Mouse (Mus musculus) gastrocnemius, postnatal 4 days (tissue): ENCODE results near the gene Rab11fip5. TPM values are rescaled to one million over a fixed set of nuclear protein-coding genes. Genes with fewer than 3 reads are reported as not detected.
A peak's percentile ranks its signal among the peaks of the same experiment; 100 is the strongest.

ENCODE experiments used
- DNase-seq, 2 experiments: peaks; one replicate each; pipeline ENCODE4 v3.0.0; 2021 to 2022; ENCODE audit warnings: low spot score in 2 of 2, mixed read lengths in 2 of 2
- total RNA-seq, 2 experiments: library from RNA; stranded (reverse); gene quantifications; 2 replicates each; pipeline ENCODE4 v1.2.3; 2021

The Rab11fip5 gene
- total RNA-seq, 2 experiments from 2014 or later = 49.3 to 50.8 TPM

- no peak for DNase-seq
Observed at GRCm38 (mm10) chr6:85350157-85350556, 24.3 kb downstream of the Rab11fip5 start.

- DNase-seq = no peak
Observed at GRCm38 (mm10) chr6:85349246-85349645, 25.2 kb downstream of the Rab11fip5 start.

- DNase-seq = no peak
Observed at GRCm38 (mm10) chr6:85348133-85348532, 26.3 kb downstream of the Rab11fip5 start.

DNA sequence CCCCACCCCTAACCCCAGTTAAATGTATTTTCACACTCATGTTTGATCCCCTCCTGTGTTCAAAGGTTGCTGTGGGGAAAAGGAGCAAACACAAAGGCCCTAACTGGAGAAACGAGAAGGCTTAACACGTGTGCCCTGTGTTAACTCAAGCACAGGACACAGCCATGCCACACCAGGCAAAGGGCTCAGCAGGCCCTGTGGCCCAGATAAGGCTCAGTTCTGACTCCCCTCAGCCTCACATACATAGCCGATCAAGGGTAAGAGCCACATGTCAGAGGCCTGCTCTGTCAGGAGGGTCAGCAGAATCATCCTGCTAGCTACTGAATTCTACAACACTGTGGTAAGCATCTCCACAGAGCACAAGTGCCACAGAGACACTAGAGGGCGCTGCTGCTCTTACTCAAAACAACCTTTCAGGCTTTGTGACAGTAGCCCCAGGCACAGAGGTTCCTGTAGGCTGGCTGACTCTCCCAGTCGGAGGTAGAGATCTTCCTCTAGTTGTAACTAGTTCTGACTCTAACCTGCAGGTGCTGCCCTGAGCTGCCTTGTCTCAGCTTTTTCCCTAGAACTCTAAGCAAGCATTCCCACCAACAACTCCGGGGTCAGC lies 28.3 kb downstream of the Rab11fip5 start:
- peak; percentile 74 to 83 for DNase-seq

GRCm38 (mm10) chr6:85344929-85345328 lies 29.5 kb downstream of the Rab11fip5 start:
- DNase-seq = no peak

GRCm38 (mm10) chr6:85343027-85343426 lies 31.4 kb downstream of the Rab11fip5 start:
- no peak for DNase-seq

DNA sequence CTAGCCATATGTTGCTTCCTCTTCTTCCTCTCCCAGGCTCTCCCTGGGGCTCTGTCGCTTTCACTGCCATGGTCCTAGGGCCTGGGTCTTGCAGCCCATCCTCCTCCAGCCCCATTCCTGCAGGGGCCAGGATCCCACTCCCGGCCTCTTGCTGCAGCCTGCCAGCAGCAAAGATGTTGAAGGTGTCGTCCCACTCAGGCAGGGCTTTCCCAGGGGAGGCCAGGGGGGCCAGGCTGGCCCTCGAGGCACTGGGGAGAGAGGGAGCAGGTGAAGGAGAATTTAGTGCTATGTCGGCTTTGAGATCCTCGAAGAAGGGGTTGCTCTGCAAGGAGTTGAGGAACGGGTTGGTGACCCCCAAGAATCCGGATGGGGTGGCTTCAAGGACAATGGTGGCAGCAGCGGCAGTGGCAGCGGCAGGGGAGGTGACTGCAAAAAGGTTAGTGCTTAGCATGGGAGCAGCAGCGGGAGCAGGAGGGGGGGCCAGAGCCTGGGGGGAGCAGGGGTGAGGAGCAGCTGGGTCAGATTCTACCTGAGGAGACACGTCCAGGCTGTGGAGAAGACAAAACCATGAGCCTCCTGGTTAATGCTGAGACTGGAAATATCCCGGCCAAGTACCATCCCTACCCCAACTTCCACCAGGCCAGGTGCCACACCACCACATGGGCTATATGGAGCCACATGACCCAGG lies 32.5 kb downstream of the Rab11fip5 start:
- DNase-seq = no peak

GRCm38 (mm10) chr6:85340184-85340583 lies 34.2 kb downstream of the Rab11fip5 start:
- no peak for DNase-seq

DNA sequence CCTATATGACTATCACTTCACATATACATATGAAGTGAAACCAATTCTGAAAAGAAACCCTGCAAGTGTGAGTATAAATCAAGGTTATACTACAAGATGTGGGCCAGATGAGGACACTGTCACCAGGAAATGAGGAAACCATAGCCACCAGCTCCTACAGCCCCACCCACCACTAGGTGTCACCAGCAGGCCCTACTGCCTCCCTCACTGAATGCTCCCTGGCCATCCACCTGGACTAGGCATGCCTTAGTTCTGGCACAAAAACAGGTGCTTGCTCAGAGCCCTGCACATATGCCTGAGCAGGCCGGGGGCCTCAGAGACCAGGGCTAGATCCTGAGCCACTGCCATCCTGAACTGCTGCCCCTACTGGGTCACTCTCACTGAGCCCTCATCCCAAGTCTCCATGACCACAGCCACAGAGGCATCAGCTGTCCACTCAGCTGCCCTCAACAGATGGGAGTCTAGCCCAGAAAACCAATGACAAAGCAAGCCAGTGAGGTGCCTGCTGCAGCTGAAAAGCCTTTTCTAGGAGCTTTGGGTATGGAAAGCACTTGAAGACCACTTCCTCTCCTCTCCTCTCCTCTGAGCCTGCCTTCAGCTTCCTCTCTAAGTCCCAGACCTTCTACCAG lies 35.0 kb downstream of the Rab11fip5 start:
- peak in 1 of 2 experiments; percentile 41 for DNase-seq

- DNase-seq = no peak
Observed at GRCm38 (mm10) chr6:85336944-85337343, 37.5 kb downstream of the Rab11fip5 start.

DNA sequence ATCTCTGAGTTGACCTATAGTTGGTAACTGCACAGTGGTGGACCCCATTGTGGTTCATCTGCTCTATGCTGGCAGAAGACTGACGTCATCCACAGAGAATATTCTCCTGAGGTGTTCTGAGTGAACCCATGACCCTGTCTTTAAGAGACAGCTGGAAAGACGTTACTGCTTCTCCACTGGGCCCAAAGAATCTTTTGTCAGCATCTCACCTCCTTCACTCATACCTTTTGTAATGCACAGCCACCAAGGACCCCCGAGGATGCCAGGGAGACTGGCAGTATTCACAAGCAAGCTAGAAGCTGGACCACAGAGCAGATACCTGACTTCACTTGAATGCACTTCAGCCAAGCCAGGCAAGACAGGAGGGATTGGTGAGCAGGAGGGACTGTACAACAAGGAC lies 39.1 kb downstream of the Rab11fip5 start:
- no peak for DNase-seq

DNA sequence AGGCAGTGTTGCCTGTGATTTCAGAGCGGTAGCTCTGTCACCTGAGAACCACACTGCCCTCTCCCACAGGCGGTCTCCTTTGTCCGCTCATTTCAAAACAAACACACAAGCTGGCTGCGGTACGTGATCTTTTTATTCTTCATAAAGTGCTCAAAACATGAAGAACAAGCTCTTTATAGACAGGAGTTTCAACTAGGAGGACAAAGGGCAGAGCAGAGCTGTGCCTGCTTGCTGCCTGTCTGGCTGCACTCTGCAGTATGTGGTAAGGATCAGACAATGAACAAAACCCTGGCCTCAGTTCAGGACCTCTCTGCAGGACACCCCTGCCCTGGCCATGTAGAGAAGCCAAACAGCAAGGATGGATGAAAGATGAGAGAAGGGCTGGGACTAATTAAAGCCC lies 39.6 kb downstream of the Rab11fip5 start:
- DNase-seq = no peak

- no peak for DNase-seq
Observed at GRCm38 (mm10) chr6:85334251-85334650, 40.2 kb downstream of the Rab11fip5 start.

DNA sequence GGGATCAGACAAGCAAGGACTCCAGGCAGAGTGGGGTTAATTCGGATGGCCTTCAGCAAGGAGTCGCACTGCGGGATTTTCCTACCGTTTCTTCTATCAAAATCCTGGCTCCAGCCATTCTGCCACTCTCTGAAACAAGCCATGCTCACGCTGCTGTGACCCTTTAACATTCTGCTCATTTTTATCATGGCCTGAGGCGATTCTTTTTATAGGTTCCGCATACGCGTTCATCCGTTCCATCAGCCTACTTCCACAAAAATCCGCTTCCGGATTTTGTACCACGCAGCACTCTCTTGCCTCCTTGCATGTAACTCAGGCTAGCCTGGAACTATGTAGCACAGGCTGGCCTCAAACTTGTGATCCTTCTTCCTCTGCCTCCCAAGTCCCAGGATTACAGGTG lies 40.7 kb downstream of the Rab11fip5 start:
- no peak for DNase-seq

DNA sequence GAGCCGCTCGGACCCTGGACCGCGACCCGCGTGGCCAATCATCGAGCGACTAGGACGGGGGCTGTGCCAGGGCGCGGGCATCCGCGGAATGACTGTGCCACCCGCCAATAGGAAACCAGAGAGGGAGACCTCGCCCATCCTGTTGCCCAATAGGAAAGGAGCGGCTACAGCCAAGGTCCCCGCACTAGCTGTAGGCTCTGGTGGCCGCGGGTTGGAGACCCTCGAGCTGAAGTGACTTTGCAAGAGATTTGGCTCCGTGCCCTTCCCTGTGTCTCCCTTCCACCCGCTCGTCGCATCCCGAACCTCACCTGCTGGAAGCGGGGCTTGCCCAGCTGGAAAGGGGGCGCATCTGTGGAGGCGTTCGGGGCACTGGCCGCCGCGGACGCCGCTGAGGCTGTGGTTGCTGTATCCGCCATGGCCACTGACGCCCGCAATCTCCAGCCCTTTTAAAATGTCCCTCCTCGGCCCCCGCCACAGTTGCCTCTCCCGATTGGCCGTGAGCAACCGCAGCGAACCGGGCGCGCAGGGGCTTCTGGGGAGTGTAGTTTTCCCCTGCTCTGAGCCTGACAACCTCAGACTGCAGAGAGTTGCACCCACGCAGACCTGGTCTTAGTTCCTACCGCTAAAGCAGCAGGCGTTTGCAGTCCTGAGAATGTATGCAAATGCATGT lies 41.3 kb downstream of the Rab11fip5 start, which contains the start of gene Sfxn5:
Sfxn5 (minus strand) TSS at position 423 of the 670 bp plus-strand sequence.
- peak; percentile 93 to 98 for DNase-seq

DNA sequence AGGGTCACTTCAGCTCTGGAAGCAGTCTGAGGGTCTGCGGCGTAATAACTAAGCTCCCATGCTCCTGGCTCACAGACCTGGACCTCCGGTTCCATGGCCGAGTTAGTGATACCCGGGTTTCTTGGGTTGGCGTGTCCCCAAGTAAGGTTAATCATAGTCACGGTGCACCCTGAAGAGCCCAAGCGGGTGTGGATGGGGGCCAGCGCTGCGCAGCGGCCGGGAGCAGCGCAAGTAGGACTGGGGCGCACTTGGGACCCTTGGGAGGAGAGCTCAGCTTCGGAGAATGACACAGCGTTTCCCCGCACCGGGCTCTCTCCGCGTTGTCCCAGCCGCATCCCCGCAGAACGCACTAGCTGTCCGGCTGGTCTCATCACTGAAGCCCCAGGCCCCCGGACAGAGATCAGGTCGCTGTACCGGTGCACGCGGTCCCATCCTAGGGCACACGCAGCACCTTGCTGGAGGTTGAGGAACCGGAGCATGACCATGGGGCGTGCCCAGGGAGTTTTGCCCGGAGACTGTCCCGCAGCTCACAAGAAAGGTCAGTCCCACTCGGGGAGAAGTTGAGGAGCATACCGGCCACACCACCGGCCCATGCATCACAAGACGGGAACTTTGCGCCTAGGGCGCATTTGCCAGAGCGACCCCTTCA lies 42.0 kb downstream of the Rab11fip5 start:
- DNase-seq = peak in 1 of 2 experiments; percentile 38

- no peak for DNase-seq
Observed at GRCm38 (mm10) chr6:85331736-85332135, 42.7 kb downstream of the Rab11fip5 start.

DNA sequence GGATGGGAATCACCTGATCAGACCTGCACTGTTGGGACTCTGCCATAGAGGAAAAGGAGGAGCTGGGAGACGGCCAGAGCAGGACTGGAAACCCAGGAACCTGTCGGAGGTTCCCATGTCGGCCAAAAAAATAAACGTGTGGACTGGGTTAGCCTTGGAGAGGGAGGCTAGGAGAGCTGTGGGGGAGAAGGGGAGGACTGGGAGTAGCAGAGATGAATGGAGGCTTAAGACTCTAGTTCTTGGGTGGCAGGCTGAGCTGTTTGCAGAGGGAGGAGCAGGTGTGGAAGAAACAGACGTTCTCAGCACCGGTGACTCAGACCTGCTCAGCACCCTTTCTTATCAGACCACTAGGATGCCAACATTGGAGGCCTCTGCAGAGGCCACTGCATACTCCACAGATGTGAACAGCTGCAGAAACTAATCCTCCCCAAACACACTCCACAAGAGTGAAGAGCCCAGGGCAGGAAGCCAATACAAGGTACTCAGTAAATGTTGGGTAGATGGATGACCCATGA lies 43.2 kb downstream of the Rab11fip5 start:
- DNase-seq = no peak

- no peak for DNase-seq
Observed at GRCm38 (mm10) chr6:85329666-85330185, 44.7 kb downstream of the Rab11fip5 start.

GRCm38 (mm10) chr6:85326564-85326963 lies 47.9 kb downstream of the Rab11fip5 start:
- DNase-seq = no peak

DNA sequence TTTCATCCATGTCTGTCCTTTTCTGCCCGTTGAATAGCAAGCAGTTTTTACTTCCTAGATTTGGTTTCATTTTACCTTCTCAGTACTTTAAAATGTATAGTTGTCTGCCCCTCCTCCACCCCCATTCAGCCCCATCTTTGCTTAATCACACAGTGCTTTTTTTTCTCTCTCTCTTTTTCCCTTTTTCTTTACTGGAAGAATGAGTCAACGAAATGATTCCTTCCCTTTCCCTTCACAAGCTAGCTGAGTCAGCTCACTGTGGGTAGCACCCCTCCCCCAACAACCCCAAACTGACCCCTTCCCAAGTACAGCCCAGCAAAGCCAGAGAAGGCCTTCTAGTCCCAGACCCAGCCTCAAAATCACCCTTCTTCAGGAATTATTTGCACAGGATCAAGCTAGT lies 49.3 kb downstream of the Rab11fip5 start:
- DNase-seq = no peak
